Mouse (Mus musculus) retina, postnatal 1 day (tissue): ENCODE measurements around the gene Coro2b.
A peak's percentile ranks its signal among the peaks of the same experiment; 100 is the strongest.

Source experiments
- DNase-seq: peaks from one replicate; pipeline ENCODE4 v3.0.0-alpha.2; 2012

The Coro2b gene

GRCm38 (mm10) chr9:62537941-62538340, 1.1 kb upstream of the Coro2b start:
- no peak for DNase-seq

GRCm38 (mm10) chr9:62536119-62536654, 657 bp downstream of the Coro2b start:
- DNase-seq, result peak; percentile 62

GRCm38 (mm10) chr9:62535566-62535965, 1.3 kb downstream of the Coro2b start:
- no peak for DNase-seq

GRCm38 (mm10) chr9:62534691-62535090, 2.2 kb downstream of the Coro2b start:
- peak; percentile 62 for DNase-seq

GRCm38 (mm10) chr9:62534158-62534557, 2.7 kb downstream of the Coro2b start:
- no peak for DNase-seq

GRCm38 (mm10) chr9:62532876-62533275, 4.0 kb downstream of the Coro2b start:
- DNase-seq, result no peak

- DNase-seq, result peak; percentile 99
Observed at GRCm38 (mm10) chr9:62531459-62532275, 5.2 kb downstream of the Coro2b start.

GRCm38 (mm10) chr9:62528527-62528926, 8.3 kb downstream of the Coro2b start:
- DNase-seq, result no peak

GRCm38 (mm10) chr9:62526858-62527257, 10.0 kb downstream of the Coro2b start:
- no peak for DNase-seq

- DNase-seq, result peak; percentile 59
Observed at GRCm38 (mm10) chr9:62526451-62526850, 10.4 kb downstream of the Coro2b start.

GRCm38 (mm10) chr9:62524761-62525308, 12.0 kb downstream of the Coro2b start:
- no peak for DNase-seq

GRCm38 (mm10) chr9:62522791-62523471, 13.9 kb downstream of the Coro2b start:
- DNase-seq, result no peak

GRCm38 (mm10) chr9:62522211-62522610, 14.6 kb downstream of the Coro2b start:
- DNase-seq, result peak; percentile 69

GRCm38 (mm10) chr9:62521541-62521940, 15.3 kb downstream of the Coro2b start:
- no peak for DNase-seq

GRCm38 (mm10) chr9:62520933-62521332, 15.9 kb downstream of the Coro2b start:
- no peak for DNase-seq

- no peak for DNase-seq
Observed at GRCm38 (mm10) chr9:62519787-62520503, 16.9 kb downstream of the Coro2b start.

GRCm38 (mm10) chr9:62519334-62519733, 17.5 kb downstream of the Coro2b start:
- no peak for DNase-seq

- DNase-seq, result peak; percentile 79
Observed at GRCm38 (mm10) chr9:62518572-62518971, 18.3 kb downstream of the Coro2b start.

GRCm38 (mm10) chr9:62517112-62517957, 19.5 kb downstream of the Coro2b start:
- DNase-seq, result no peak

- no peak for DNase-seq
Observed at GRCm38 (mm10) chr9:62515138-62515537, 21.7 kb downstream of the Coro2b start.

- DNase-seq, result no peak
Observed at GRCm38 (mm10) chr9:62513492-62514133, 23.2 kb downstream of the Coro2b start.
